ENCODE assay signal across 11 mouse cellular contexts in genomic region chr12:106585626-106586025, GRCm38 (mm10).
"Had no signal": no experiment of that assay in that cellular context is flagged by ENCODE, and none has a peak within 500 bp of the region (broad histone marks: within the 10 kb centered on the region; RNA-seq: fewer than 3 reads in every experiment).

No protein-coding gene starts in this region.

- H3K9me3 ChIP-seq: kidney, embryonic 15.5 days; limb, embryonic 13.5 days; midbrain, embryonic 12.5 days; neural tube, embryonic 15.5 days had no signal

- H3K27me3 ChIP-seq: kidney, embryonic 15.5 days; limb, embryonic 13.5 days; midbrain, embryonic 12.5 days; neural tube, embryonic 15.5 days had no signal

- DNase-seq: kidney, adult 2 months; kidney, postnatal 14 days; left cerebral cortex, postnatal 4 days; lung, adult 18-20 months; right cerebral cortex, adult 18-20 months; right cerebral cortex, postnatal 25 days had no signal

- H3K27ac ChIP-seq: kidney, embryonic 15.5 days; limb, embryonic 13.5 days; liver, embryonic 14.5 days; midbrain, embryonic 12.5 days; neural tube, embryonic 15.5 days had no signal

- H3K36me3 ChIP-seq: kidney, embryonic 15.5 days; limb, embryonic 13.5 days; midbrain, embryonic 12.5 days; neural tube, embryonic 15.5 days had no signal

- H3K4me1 ChIP-seq: kidney, embryonic 15.5 days; midbrain, embryonic 12.5 days; neural tube, embryonic 15.5 days had no signal

- H3K4me2 ChIP-seq: kidney, embryonic 15.5 days; limb, embryonic 13.5 days; midbrain, embryonic 12.5 days; neural tube, embryonic 15.5 days had no signal

- H3K9ac ChIP-seq: kidney, embryonic 15.5 days; limb, embryonic 13.5 days; liver, embryonic 14.5 days; midbrain, embryonic 12.5 days; neural tube, embryonic 15.5 days had no signal

- H3K4me3 ChIP-seq: kidney, embryonic 15.5 days; limb, embryonic 13.5 days; midbrain, embryonic 12.5 days; neural tube, embryonic 15.5 days had no signal
